Mouse (Mus musculus) cerebral cortex, adult 2 months (tissue): Measurements from ENCODE around the gene Lrg1.

Experiments used
- WGBS: fragments of 180-500 bp; shearing (Covaris S2); methylation state at CpG from one replicate; pipeline ENCODE4 v1.1.7; 2018; 5-methylcytosine and 5-hydroxymethylcytosine counted together

The Lrg1 gene

GRCm38 (mm10) chr17:56109219-56110051 lies 12.4 kb downstream of the Lrg1 start, which contains the start of gene Plin4:
TSS of gene Plin4 (minus strand) at chr17:56109803.
- 50% methylated on average over 10 of the region's 10 CpGs for WGBS

- WGBS: 49% methylated on average over 6 of the region's 6 CpGs
Measured at GRCm38 (mm10) chr17:56108334-56109044, 13.3 kb downstream of the Lrg1 start.

GRCm38 (mm10) chr17:56107736-56108135 lies 14.1 kb downstream of the Lrg1 start:
- 59% methylated on average over 2 of the region's 2 CpGs for WGBS

GRCm38 (mm10) chr17:56106981-56107380 lies 14.8 kb downstream of the Lrg1 start:
- WGBS: 85% methylated on average over 4 of the region's 4 CpGs

- WGBS: 92% methylated on average over 4 of the region's 4 CpGs
Measured at GRCm38 (mm10) chr17:56106436-56106835, 15.4 kb downstream of the Lrg1 start.

GRCm38 (mm10) chr17:56104821-56105220 lies 17.0 kb downstream of the Lrg1 start:
- WGBS: 90% methylated on average over 3 of the region's 5 CpGs

- WGBS: 96% methylated on average over 8 of the region's 8 CpGs
Measured at GRCm38 (mm10) chr17:56103465-56104285, 18.1 kb downstream of the Lrg1 start.

GRCm38 (mm10) chr17:56102927-56103326 lies 18.9 kb downstream of the Lrg1 start:
- 95% methylated on average over 9 of the region's 9 CpGs for WGBS

GRCm38 (mm10) chr17:56102158-56102557 lies 19.6 kb downstream of the Lrg1 start:
- WGBS: 96% methylated on average over 5 of the region's 5 CpGs

GRCm38 (mm10) chr17:56100811-56101210 lies 21.0 kb downstream of the Lrg1 start:
- 84% methylated on average over 3 of the region's 3 CpGs for WGBS

GRCm38 (mm10) chr17:56098711-56099572 lies 22.9 kb downstream of the Lrg1 start:
- WGBS: 82% methylated on average over 15 of the region's 15 CpGs

- 84% methylated on average over 8 of the region's 8 CpGs for WGBS
Measured at GRCm38 (mm10) chr17:56098180-56098579, 23.6 kb downstream of the Lrg1 start.

GRCm38 (mm10) chr17:56096883-56097282 lies 24.9 kb downstream of the Lrg1 start:
- 87% methylated on average over 12 of the region's 12 CpGs for WGBS

GRCm38 (mm10) chr17:56092794-56093193 lies 29.0 kb downstream of the Lrg1 start:
- 82% methylated on average over 1 of the region's 1 CpGs for WGBS

GRCm38 (mm10) chr17:56092312-56092711 lies 29.5 kb downstream of the Lrg1 start:
- 89% methylated on average over 1 of the region's 1 CpGs for WGBS

GRCm38 (mm10) chr17:56080781-56081585 lies 40.8 kb downstream of the Lrg1 start:
- WGBS: 5% methylated on average over 8 of the region's 8 CpGs

GRCm38 (mm10) chr17:56079921-56080320 lies 41.9 kb downstream of the Lrg1 start:
- under 1% methylated on average over 11 of the region's 11 CpGs for WGBS

GRCm38 (mm10) chr17:56078880-56079795 lies 42.7 kb downstream of the Lrg1 start, which contains the start of gene Hdgfl2:
TSS of gene Hdgfl2 (plus strand) at chr17:56079634.
- under 1% methylated on average over 61 of the region's 61 CpGs for WGBS

GRCm38 (mm10) chr17:56078361-56078760 lies 43.4 kb downstream of the Lrg1 start:
- 68% methylated on average over 9 of the region's 9 CpGs for WGBS
